Mouse (Mus musculus): ENCODE data around the gene C330007P06Rik.
"Not testable (repeated sequence)": the region's sequence is repeated elsewhere in the genome, so short reads cannot be mapped to it uniquely, and the experiment has no call there.

C330007P06Rik gene

GRCm38 (mm10) chrX:36796734-36797133 lies 77.2 kb downstream of the C330007P06Rik start:
- DNase-seq = not testable (repeated sequence)

DNA sequence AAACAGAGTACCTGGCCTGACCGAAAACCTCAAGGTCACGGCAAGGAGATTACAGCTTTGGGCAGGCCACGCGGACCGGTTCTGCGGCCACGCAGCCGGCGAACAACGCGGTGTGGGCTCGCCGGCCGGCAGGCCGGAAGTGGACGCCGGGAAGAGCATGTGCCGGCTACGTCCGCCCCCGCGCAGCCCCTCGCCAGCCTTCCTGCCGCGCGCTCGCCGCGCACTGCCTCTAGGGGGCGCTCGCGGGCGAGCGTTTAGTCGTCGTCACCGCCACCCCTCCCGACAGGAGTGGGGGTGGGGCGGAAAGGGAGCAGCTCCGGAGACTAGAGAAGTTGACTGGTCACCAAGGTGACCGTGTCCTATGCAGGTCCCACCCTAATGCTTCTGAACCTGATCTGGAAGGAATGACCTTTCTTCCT lies 77.7 kb downstream of the C330007P06Rik start:
- peak; percentile 83 for DNase-seq

DNA sequence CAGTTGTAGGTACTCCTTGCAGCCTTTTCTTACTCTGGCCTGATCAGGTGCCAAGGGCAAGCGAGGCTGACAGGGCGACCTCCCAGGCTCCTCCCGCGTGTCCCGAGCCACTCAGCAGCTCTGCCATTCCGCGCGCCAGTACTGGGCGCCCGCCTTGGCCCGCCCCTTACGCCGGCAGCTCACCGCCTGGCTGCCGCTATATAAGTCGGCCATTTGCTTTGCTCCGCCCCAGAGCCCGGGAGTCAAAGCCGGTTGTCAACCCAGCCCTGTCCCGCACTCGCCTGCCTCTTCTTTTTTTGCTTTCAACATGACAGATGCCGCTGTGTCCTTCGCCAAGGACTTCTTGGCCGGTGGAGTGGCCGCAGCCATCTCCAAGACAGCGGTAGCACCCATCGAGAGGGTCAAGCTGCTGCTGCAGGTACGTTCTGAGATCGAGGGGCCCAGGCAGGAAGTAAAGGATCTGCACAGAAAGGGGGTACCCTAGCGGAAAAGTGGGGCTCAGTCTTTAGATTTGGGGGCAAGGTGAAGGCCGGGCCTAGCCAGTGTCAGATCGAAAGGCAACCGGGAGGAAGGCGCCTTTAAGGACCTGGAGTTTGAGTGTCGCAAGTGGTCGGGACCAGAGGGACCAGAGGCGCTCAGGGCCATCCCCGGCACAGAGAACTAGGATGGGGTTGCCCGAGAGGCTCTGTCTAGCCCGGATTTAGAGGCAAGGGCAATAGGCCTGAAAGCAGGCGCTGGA lies 78.3 kb downstream of the C330007P06Rik start, which contains the start of gene Slc25a5:
Gene Slc25a5 (plus strand): TSS at position 228 of the 739 bp plus-strand sequence.
- peak; percentile 90 for DNase-seq

GRCm38 (mm10) chrX:36794571-36794970 lies 79.3 kb downstream of the C330007P06Rik start:
- no peak for DNase-seq

DNA sequence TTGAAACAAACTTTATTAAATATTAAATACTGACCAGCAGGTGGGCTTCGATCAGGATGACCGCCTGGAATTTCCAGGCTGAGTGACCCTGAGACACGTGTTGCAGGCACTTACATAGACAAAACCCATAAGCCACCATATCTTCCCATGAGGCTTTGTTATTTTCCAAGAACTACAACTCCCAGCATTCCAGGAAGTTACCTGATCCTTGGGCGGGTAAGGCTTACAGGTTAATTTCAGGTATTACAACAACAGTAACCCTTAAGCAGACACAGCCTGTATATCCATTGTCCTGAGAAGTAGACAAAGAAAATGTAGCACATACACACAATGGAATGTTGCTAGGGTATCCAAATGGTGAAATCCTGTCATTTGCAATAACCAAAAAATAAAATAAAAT lies 84.6 kb downstream of the C330007P06Rik start:
- no peak for DNase-seq

DNA sequence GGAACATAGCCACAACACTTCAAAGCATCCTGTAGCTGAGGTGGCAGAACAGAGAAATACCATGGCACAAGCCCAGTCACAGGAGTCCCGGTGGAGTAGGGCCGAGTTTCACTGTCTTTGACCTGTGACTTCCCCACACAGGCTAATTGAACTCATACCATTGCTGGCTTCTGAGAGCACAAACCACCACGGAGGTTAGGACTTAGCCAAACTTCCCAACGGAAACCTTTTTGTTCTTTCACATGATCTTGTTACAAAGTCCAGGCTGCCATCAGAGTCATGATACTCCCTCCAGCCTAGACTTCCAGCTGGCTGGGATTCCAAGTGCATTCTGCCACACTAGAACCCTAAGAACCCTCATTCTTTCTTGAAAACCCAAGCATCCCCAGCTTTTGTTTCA lies 96.2 kb downstream of the C330007P06Rik start:
- no peak for DNase-seq

- no peak for DNase-seq
These were observed 98.4 kb downstream of the C330007P06Rik start for GRCm38 (mm10) chrX:36775520-36775919.
